In the genomic region with DNA sequence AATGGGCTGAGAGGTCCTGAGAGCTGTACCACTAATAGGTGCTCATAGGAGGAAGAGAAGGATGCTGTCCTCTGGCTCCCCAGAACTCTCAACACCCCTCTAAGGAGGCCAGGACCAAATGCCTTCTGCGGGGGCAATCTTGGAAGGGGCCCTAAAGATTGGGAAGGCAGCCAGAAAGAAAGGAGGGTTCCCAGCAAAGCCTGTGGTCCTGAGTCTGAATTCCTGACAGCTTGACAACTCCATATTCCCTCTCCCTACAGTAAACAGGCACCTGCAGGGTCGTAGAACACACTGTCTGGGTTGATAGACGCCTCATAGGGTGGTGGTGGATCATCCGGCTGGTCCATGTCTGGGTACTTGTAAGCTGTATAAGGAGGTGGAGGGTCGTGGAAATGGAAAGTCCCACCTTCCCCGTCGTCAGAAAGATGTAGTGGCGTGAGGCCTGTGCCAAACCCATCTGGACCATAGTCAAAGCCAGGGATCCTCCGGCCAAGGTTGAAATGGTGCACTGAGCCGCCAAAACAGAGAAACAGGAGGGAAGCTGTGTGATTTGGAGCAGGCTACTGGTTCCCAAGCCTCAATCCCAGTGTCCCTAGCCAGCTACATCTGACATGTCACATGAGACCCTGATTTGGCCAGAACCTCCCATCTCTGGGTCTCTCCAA, we compare ENCODE assay signal across 22 mouse cellular contexts. TPM values are rescaled to one million over a fixed set of nuclear protein-coding genes. Genes with fewer than 3 reads are reported as not detected.
DNase-seq lines count a peak whose midpoint lies in the region; ATAC-seq lines count a peak whose summit lies in the region.
"Had no signal": no experiment of that assay in that cellular context is flagged by ENCODE, and none has a peak within 500 bp of the region (broad histone marks: within the 10 kb centered on the region; RNA-seq: fewer than 3 reads in every experiment).

No protein-coding gene starts in this region.

- no peak for ATAC-seq in cerebellum, adult (ENCODE audit: insufficient number of reproducible peaks, low FRiP score, low TSS enrichment)
- ATAC-seq: activated CD4-positive, CD25-positive, alpha-beta regulatory T cell, adult 4 months; forebrain, embryonic 13.5 days; forebrain, embryonic 16.5 days had no signal

- intact Hi-C loops in left cerebral cortex, postnatal 4 days (cut with DNase I): no loop called here
- intact Hi-C loops in left cerebral cortex, postnatal 14 days (cut with DNase I): no loop called here

- peak; percentile 71 for DNase-seq in cerebellum, adult 11-12 months
- DNase-seq in left cerebral cortex, postnatal 4 days: peak; percentile 60
- no peak for DNase-seq in left cerebral cortex, postnatal 14 days (ENCODE audit: low spot score in 2 of 2)
- DNase-seq in cerebellum, postnatal 10 days: peak; percentile 83 to 87
- peak; percentile 57 to 61 for DNase-seq in cerebellum, postnatal 36 days
- DNase-seq in adrenal gland, postnatal 10 days: no peak
- no peak for DNase-seq in ovary, postnatal 14 days (ENCODE audit: low spot score)
- DNase-seq: adrenal gland, adult 8-10 months; adrenal gland, postnatal 36 days; gastrocnemius, postnatal 10 days; gastrocnemius, postnatal 36 days; heart, adult 2 months; kidney, adult 2 months had no signal

RNA-seq across cellular contexts. Expression of a gene that starts 5.7 kb away (rescaled TPM):
- total RNA-seq in left cerebral cortex, postnatal 4 days (2021): 1 to 10 TPM; 6.8 to 7.1 TPM
- 10 to 100 TPM; 11.7 to 14.6 TPM for total RNA-seq in left cerebral cortex, postnatal 14 days (2021)
- total RNA-seq in adrenal gland, postnatal 10 days (2021): 1 to 10 TPM; 1.3 to 1.9 TPM
- total RNA-seq: hematopoietic stem cell, adult 5-6 weeks had no signal

RNA-seq across cellular contexts. Expression of a gene that starts 10.9 kb away (rescaled TPM):
- total RNA-seq in left cerebral cortex, postnatal 4 days (2021): 1 to 10 TPM; 3.9 to 4.3 TPM
- total RNA-seq in left cerebral cortex, postnatal 14 days (2021): 1 to 10 TPM; 3.5 to 5.0 TPM
- total RNA-seq in adrenal gland, postnatal 10 days (2021): not detected
- total RNA-seq: adrenal gland, adult 8-10 months; adrenal gland, postnatal 36 days; ES-E14; gastrocnemius, adult 18-20 months; gastrocnemius, postnatal 10 days; gastrocnemius, postnatal 36 days; granulocyte monocyte progenitor cell, adult 5-6 weeks; heart, adult 2 months; heart, postnatal 25 days; hematopoietic stem cell, adult 5-6 weeks had no signal

RNA-seq across cellular contexts. Expression of a gene that starts 46.8 kb away (rescaled TPM):
- total RNA-seq in left cerebral cortex, postnatal 4 days (2021): 1 to 10 TPM; 5.6 to 6.3 TPM
- total RNA-seq in left cerebral cortex, postnatal 14 days (2021): 1 to 10 TPM; 3.8 to 4.5 TPM
- 10 to 100 TPM; 15.0 to 16.7 TPM for total RNA-seq in adrenal gland, postnatal 10 days (2021)
- total RNA-seq: hematopoietic stem cell, adult 5-6 weeks had no signal

RNA-seq across cellular contexts. Expression of a gene that starts 47.6 kb away (rescaled TPM):
- total RNA-seq in left cerebral cortex, postnatal 4 days (2021): 1 to 10 TPM in 1 of 2 experiments, under 1 TPM in 1; 0.77 to 1.2 TPM
- total RNA-seq in left cerebral cortex, postnatal 14 days (2021): 1 to 10 TPM; 1.5 to 2.0 TPM
- under 1 TPM; 0.18 to 0.30 TPM for total RNA-seq in adrenal gland, postnatal 10 days (2021)
- total RNA-seq: hematopoietic stem cell, adult 5-6 weeks had no signal

RNA-seq across cellular contexts. Expression of a gene that starts 50.2 kb away (rescaled TPM):
- not detected for total RNA-seq in left cerebral cortex, postnatal 4 days (2021)
- under 1 TPM; 0.11 to 0.23 TPM for total RNA-seq in left cerebral cortex, postnatal 14 days (2021)
- total RNA-seq in adrenal gland, postnatal 10 days (2021): under 1 TPM in 1 of 2 experiments, not detected in 1; 0.06 TPM
- total RNA-seq: ES-E14; granulocyte monocyte progenitor cell, adult 5-6 weeks had no signal

Comparison
In these comparisons a context has a peak if more than half of its experiments do, and no peak if none do; other contexts are left out.
1. DNase-seq: peak in cerebellum, adult 11-12 months (single experiment), left cerebral cortex, postnatal 4 days (single experiment), cerebellum, postnatal 10 days (2 of 2) and cerebellum, postnatal 36 days (2 of 2); none in left cerebral cortex, postnatal 14 days (0 of 2), adrenal gland, postnatal 10 days (single experiment) and ovary, postnatal 14 days (single experiment).
2. RNA of a gene that starts 10.9 kb away (total RNA-seq): 3.5 to 5.0 TPM in left cerebral cortex, postnatal 14 days and 3.9 to 4.3 TPM in left cerebral cortex, postnatal 4 days; not detected in adrenal gland, postnatal 10 days; every median in the first group is over 4 times any median in the second.